Mouse (Mus musculus): Measurements from ENCODE around the gene Rccd1. TPM values are rescaled to one million over a fixed set of nuclear protein-coding genes. Genes with fewer than 3 reads are reported as not detected.
"Not testable (repeated sequence)": the region's sequence is repeated elsewhere in the genome, so short reads cannot be mapped to it uniquely, and the experiment has no call there.

The Rccd1 gene
- polyA plus RNA-seq, 1 experiment from 2014 or later, result 3.7 TPM

- no peak for ATAC-seq (replicated peaks; ENCODE audit: low FRiP score, low read depth)
- WGBS, result 89% methylated on average over 8 of the region's 8 CpGs
- no peak for TF ChIP-seq CTCF (IDR thresholded peaks at IDR 0.05; ENCODE audit: low read depth)
- Histone ChIP-seq H3K4me3 (replicated peaks; ENCODE audit: low read depth, low read length) (no peak overlapping the region), H3K4me2 (ENCODE audit: low read length) (no peak overlapping the region), H3K27ac (no peak overlapping the region), H3K4me1 (replicated peaks; ENCODE audit: insufficient read depth, low read length) (no peaks in the 10 kb centered on the region), H3K9me3 (replicated peaks; ENCODE audit: low read length) (no peaks in the 10 kb centered on the region), H3K9ac (ENCODE audit: low read depth, low read length) (no peak overlapping the region), H3K36me3 (ENCODE audit: insufficient read depth, low read length) (peaks cover 81% of the 10 kb centered on the region), H3K27me3 (ENCODE audit: insufficient read depth, low read length) (no peaks in the 10 kb centered on the region)
- no peak for DNase-seq (ENCODE audit: low spot score)
Observed at GRCm38 (mm10) chr7:80330278-80330677, 6.0 kb upstream of the Rccd1 start.

GRCm38 (mm10) chr7:80326076-80326475, 1.8 kb upstream of the Rccd1 start:
- peaks cover 48% of the 10 kb centered on the region for H3K36me3 ChIP-seq (ENCODE audit: insufficient read depth, low read length)
- TF ChIP-seq CTCF (IDR thresholded peaks at IDR 0.05; ENCODE audit: low read depth), result no peak
- WGBS, result 95% methylated on average over 19 of the region's 19 CpGs
- no peaks in the 10 kb centered on the region for H3K27me3 ChIP-seq (ENCODE audit: insufficient read depth, low read length)
- H3K27ac ChIP-seq, result no peak overlapping the region
- H3K4me3 ChIP-seq (replicated peaks; ENCODE audit: low read depth, low read length), result no peak overlapping the region
- no peak overlapping the region for H3K4me2 ChIP-seq (ENCODE audit: low read length)
- no peaks in the 10 kb centered on the region for H3K9me3 ChIP-seq (replicated peaks; ENCODE audit: low read length)
- no peak for DNase-seq (ENCODE audit: low spot score)
- ATAC-seq (replicated peaks; ENCODE audit: low FRiP score, low read depth), result no peak
- H3K9ac ChIP-seq (ENCODE audit: low read depth, low read length), result no peak overlapping the region
- H3K4me1 ChIP-seq (replicated peaks; ENCODE audit: insufficient read depth, low read length), result peaks cover 3% of the 10 kb centered on the region; the same call in 1 of the 2 replicates

GRCm38 (mm10) chr7:80325292-80325868, 1.1 kb upstream of the Rccd1 start:
- Histone ChIP-seq H3K36me3 (ENCODE audit: insufficient read depth, low read length) (peaks cover 41% of the 10 kb centered on the region), H3K4me1 (replicated peaks; ENCODE audit: insufficient read depth, low read length) (peaks cover 3% of the 10 kb centered on the region; the same call in 1 of the 2 replicates), H3K27ac (0 out of 2 replicates have a peak overlapping the region, but pooled peaks have one; percentile 74), H3K9me3 (replicated peaks; ENCODE audit: low read length) (no peaks in the 10 kb centered on the region), H3K4me3 (replicated peaks; ENCODE audit: low read depth, low read length) (no peak overlapping the region), H3K27me3 (ENCODE audit: insufficient read depth, low read length) (no peaks in the 10 kb centered on the region), H3K9ac (ENCODE audit: low read depth, low read length) (no peak overlapping the region), H3K4me2 (ENCODE audit: low read length) (no peak overlapping the region)
- 93% methylated on average over 16 of the region's 16 CpGs for WGBS
- DNase-seq (ENCODE audit: low spot score), result no peak
- TF ChIP-seq CTCF (IDR thresholded peaks at IDR 0.05; ENCODE audit: low read depth), result no peak
- ATAC-seq (replicated peaks; ENCODE audit: low FRiP score, low read depth), result no peak

- H3K4me2 ChIP-seq (ENCODE audit: low read length), result peak overlapping the region; percentile 66; the same call in 1 of the 2 replicates
- not testable (repeated sequence) for H3K4me3 ChIP-seq (replicated peaks; ENCODE audit: low read depth, low read length); H3K27me3 ChIP-seq (ENCODE audit: insufficient read depth, low read length); H3K9me3 ChIP-seq (replicated peaks; ENCODE audit: low read length); ATAC-seq (replicated peaks; ENCODE audit: low FRiP score, low read depth); DNase-seq (ENCODE audit: low spot score); H3K9ac ChIP-seq (ENCODE audit: low read depth, low read length); H3K4me1 ChIP-seq (replicated peaks; ENCODE audit: insufficient read depth, low read length)
- peaks cover 39% of the 10 kb centered on the region for H3K36me3 ChIP-seq (ENCODE audit: insufficient read depth, low read length)
- 34% methylated on average over 4 of the region's 5 CpGs for WGBS
- peak overlapping the region; percentile 74; the same call in 1 of the 2 replicates for H3K27ac ChIP-seq
Observed at GRCm38 (mm10) chr7:80324816-80325119, 514 bp upstream of the Rccd1 start.

GRCm38 (mm10) chr7:80323336-80323735, 918 bp downstream of the Rccd1 start:
- 15% methylated on average over 8 of the region's 8 CpGs for WGBS
- DNase-seq (ENCODE audit: low spot score), result no peak
- Histone ChIP-seq H3K4me1 (replicated peaks; ENCODE audit: insufficient read depth, low read length) (peaks cover 3% of the 10 kb centered on the region; the same call in 1 of the 2 replicates), H3K4me2 (ENCODE audit: low read length) (peak overlapping the region; percentile 66), H3K36me3 (ENCODE audit: insufficient read depth, low read length) (peaks cover 30% of the 10 kb centered on the region), H3K9ac (ENCODE audit: low read depth, low read length) (peak overlapping the region; percentile 45), H3K4me3 (replicated peaks; ENCODE audit: low read depth, low read length) (peak overlapping the region; percentile 50), H3K27ac (no peak overlapping the region), H3K27me3 (ENCODE audit: insufficient read depth, low read length) (no peaks in the 10 kb centered on the region), H3K9me3 (replicated peaks; ENCODE audit: low read length) (no peaks in the 10 kb centered on the region)
- no peak for ATAC-seq (replicated peaks; ENCODE audit: low FRiP score, low read depth)
- TF ChIP-seq CTCF (IDR thresholded peaks at IDR 0.05; ENCODE audit: low read depth), result no peak

GRCm38 (mm10) chr7:80319846-80320496, 4.3 kb downstream of the Rccd1 start:
- DNase-seq (ENCODE audit: low spot score), result no peak
- Histone ChIP-seq H3K9me3 (replicated peaks; ENCODE audit: low read length) (no peaks in the 10 kb centered on the region), H3K4me3 (replicated peaks; ENCODE audit: low read depth, low read length) (no peak overlapping the region), H3K27ac (no peak overlapping the region), H3K27me3 (ENCODE audit: insufficient read depth, low read length) (no peaks in the 10 kb centered on the region), H3K4me1 (replicated peaks; ENCODE audit: insufficient read depth, low read length) (peaks cover 3% of the 10 kb centered on the region; the same call in 1 of the 2 replicates), H3K4me2 (ENCODE audit: low read length) (no peak overlapping the region), H3K9ac (ENCODE audit: low read depth, low read length) (no peak overlapping the region), H3K36me3 (ENCODE audit: insufficient read depth, low read length) (peaks cover 20% of the 10 kb centered on the region)
- no peak for TF ChIP-seq CTCF (IDR thresholded peaks at IDR 0.05; ENCODE audit: low read depth)
- WGBS, result 84% methylated on average over 19 of the region's 19 CpGs
- ATAC-seq (replicated peaks; ENCODE audit: low FRiP score, low read depth), result no peak
